In genomic region chr6:8345219-8345856, GRCm38 (mm10) we compare ENCODE assay signal across 8 mouse cellular contexts.
DNase-seq lines count a peak whose midpoint lies in the region; ATAC-seq lines count a peak whose summit lies in the region.

No protein-coding gene starts in this region.

- H3K9ac ChIP-seq in heart, embryonic 12.5 days, result no peak overlapping the region

- H3K4me1 ChIP-seq in heart, embryonic 12.5 days (replicated peaks), result peaks cover 6% of the 10 kb centered on the region; the same call in 1 of the 2 replicates

- H3K27ac ChIP-seq in heart, embryonic 12.5 days (ENCODE audit: poor library complexity, severe bottlenecking), result no peak overlapping the region

- 71% methylated on average over 5 of the region's 5 CpGs for WGBS in heart, embryonic 12.5 days

- intact Hi-C loops in left cerebral cortex, postnatal 4 days (cut with DNase I), result no loop called here

- peak; percentile 48 for DNase-seq in adrenal gland, postnatal 10 days
- no peak for DNase-seq in adrenal gland, adult 8-10 months
- peak; percentile 66 for DNase-seq in 3134 (ENCODE audit: extremely low read depth, insufficient read length, low spot score)
- peak; percentile 33 for DNase-seq in c-Kit-positive CD71-negative TER-119-negative erythroid progenitor cells, embryonic 14.5 days (ENCODE audit: low read depth)
- peak; percentile 8 for DNase-seq in left cerebral cortex, postnatal 4 days
- peak; percentile 15 for DNase-seq in ovary, postnatal 14 days (ENCODE audit: low spot score)
- no peak for DNase-seq in urinary bladder, postnatal 10 days (ENCODE audit: low spot score)

- no peaks in the 10 kb centered on the region for H3K27me3 ChIP-seq in heart, embryonic 12.5 days (replicated peaks)

- ATAC-seq in heart, embryonic 12.5 days (ENCODE audit: insufficient number of reproducible peaks, low FRiP score), result peak; percentile 93

- no peak overlapping the region for H3K4me3 ChIP-seq in heart, embryonic 12.5 days

- no peaks in the 10 kb centered on the region for H3K9me3 ChIP-seq in heart, embryonic 12.5 days (replicated peaks)

- H3K4me2 ChIP-seq in heart, embryonic 12.5 days, result no peak overlapping the region

- H3K36me3 ChIP-seq in heart, embryonic 12.5 days, result no peaks in the 10 kb centered on the region

Comparison
In these comparisons a context has a peak if more than half of its experiments do, and no peak if none do; other contexts are left out.
1. DNase-seq: peak in adrenal gland, postnatal 10 days (single experiment), 3134 (single experiment), c-Kit-positive CD71-negative TER-119-negative erythroid progenitor cells, embryonic 14.5 days (single experiment), left cerebral cortex, postnatal 4 days (single experiment) and ovary, postnatal 14 days (single experiment); none in adrenal gland, adult 8-10 months (single experiment) and urinary bladder, postnatal 10 days (single experiment).